Mouse (Mus musculus) heart, postnatal 0 days (tissue): ENCODE data around the gene Mycbp2.

Experiments used
- CTCF ChIP-seq: IDR thresholded peaks from 2 replicates; pipeline ENCODE4 v1.5.1; 2016; ENCODE audit warnings: antibody characterized with exemption, control low read depth, low read depth
- EP300 ChIP-seq: IDR thresholded peaks from 2 replicates; pipeline ENCODE4 v1.6.1; 2016; ENCODE audit warnings: antibody characterized with exemption, low read depth

- TF ChIP-seq EP300 (no peak), CTCF (no peak)
Measured at GRCm38 (mm10) chr14:103386871-103387270, 40.3 kb upstream of the Mycbp2 start.
